Mouse (Mus musculus) ES-E14 (cell line): Measurements from ENCODE around the gene Zc3h12c. TPM values are rescaled to one million over a fixed set of nuclear protein-coding genes. Genes with fewer than 3 reads are reported as not detected.

ENCODE experiments used
- DNase-seq: peaks from one replicate; pipeline ENCODE4 v3.0.0-alpha.2; 2013; ENCODE audit warnings: low read depth, low spot score
- H3K27ac ChIP-seq: 2 replicates; pipeline ENCODE4 v1.5.1; 2012; ENCODE audit warnings: low read depth, mild to moderate bottlenecking, low read length, moderate library complexity, mixed read lengths; ENCODE audit not compliant: poor library complexity, insufficient read depth, severe bottlenecking
- H3K36me3 ChIP-seq: 2 replicates; pipeline ENCODE4 v1.6.1; 2012; ENCODE audit warnings: mild to moderate bottlenecking, low read length, moderate library complexity, mixed read lengths; ENCODE audit not compliant: control insufficient read depth, poor library complexity, insufficient read depth, severe bottlenecking
- H3K4me1 ChIP-seq, 2 experiments: fragments of 150-350 bp in 1 of 2; sonication (generic) in 1 of 2; 2 replicates each; pipeline ENCODE4 v1.6.1; 2012; ENCODE audit warnings: low read length in 2 of 2, mild to moderate bottlenecking in 1 of 2, mixed read lengths in 1 of 2; ENCODE audit not compliant: control insufficient read depth in 2 of 2, insufficient read depth in 2 of 2, poor library complexity in 1 of 2
- H3K4me3 ChIP-seq, 2 experiments: fragments of 150-350 bp in 1 of 2; sonication (generic) in 1 of 2; 2 replicates each; pipeline ENCODE4 v1.5.1; 2012; ENCODE audit warnings: low read length in 2 of 2, low read depth in 1 of 2, mild to moderate bottlenecking in 1 of 2, mixed read lengths in 1 of 2; ENCODE audit not compliant: insufficient read depth in 1 of 2, poor library complexity in 1 of 2, severe bottlenecking in 1 of 2
- H3K9ac ChIP-seq: 2 replicates; pipeline ENCODE4 v1.6.1; 2012; ENCODE audit warnings: low read depth, mild to moderate bottlenecking, low read length, mixed read lengths; ENCODE audit not compliant: poor library complexity, insufficient read depth, severe bottlenecking
- H3K9me3 ChIP-seq: fragments of 150-350 bp; sonication (generic); 2 replicates; pipeline ENCODE4 v1.6.1; 2012; ENCODE audit warnings: low read depth, mild to moderate bottlenecking, low read length; ENCODE audit not compliant: control insufficient read depth, insufficient read depth
- CHD2 ChIP-seq: IDR thresholded peaks from 2 replicates; pipeline ENCODE4 v1.6.1; 2014; ENCODE audit warnings: mild to moderate bottlenecking, low read depth, low read length, inconsistent platforms
- HCFC1 ChIP-seq: IDR thresholded peaks from 2 replicates; pipeline ENCODE4 v1.6.1; 2012; ENCODE audit warnings: low read length, inconsistent platforms, borderline replicate concordance; ENCODE audit not compliant: insufficient read depth
- MAFK ChIP-seq: IDR thresholded peaks from 2 replicates; pipeline ENCODE4 v1.6.1; 2014; ENCODE audit warnings: mild to moderate bottlenecking, low read depth, low read length, inconsistent platforms; ENCODE audit not compliant: insufficient read depth
- ZC3H11A ChIP-seq: IDR thresholded peaks from 2 replicates; pipeline ENCODE4 v1.6.1; 2012; ENCODE audit warnings: low read depth, mild to moderate bottlenecking, inconsistent platforms, low read length, borderline replicate concordance
- ZNF384 ChIP-seq: IDR thresholded peaks from 2 replicates; pipeline ENCODE4 v1.6.1; 2012; ENCODE audit warnings: low read depth, low read length, inconsistent platforms
- in situ Hi-C, 2 experiments: fragments of 600-800 bp; cut with MboI; formaldehyde crosslinking; loops; one replicate each; pipeline ENCODE4 v1.15.1; 2025; ENCODE audit warnings: low sequenced_read_pairs in 2 of 2, inconsistent platforms in 1 of 2; ENCODE audit not compliant: unreplicated experiment in 2 of 2
- total RNA-seq: library from RNA; depleted of rRNA; stranded (reverse); fragments of 300-350 nt; gene quantifications from 2 replicates; pipeline ENCODE4 v1.2.3, GENCODE M21; 2012

The Zc3h12c gene
- total RNA-seq, 1 experiment = 3.0 TPM

DNA sequence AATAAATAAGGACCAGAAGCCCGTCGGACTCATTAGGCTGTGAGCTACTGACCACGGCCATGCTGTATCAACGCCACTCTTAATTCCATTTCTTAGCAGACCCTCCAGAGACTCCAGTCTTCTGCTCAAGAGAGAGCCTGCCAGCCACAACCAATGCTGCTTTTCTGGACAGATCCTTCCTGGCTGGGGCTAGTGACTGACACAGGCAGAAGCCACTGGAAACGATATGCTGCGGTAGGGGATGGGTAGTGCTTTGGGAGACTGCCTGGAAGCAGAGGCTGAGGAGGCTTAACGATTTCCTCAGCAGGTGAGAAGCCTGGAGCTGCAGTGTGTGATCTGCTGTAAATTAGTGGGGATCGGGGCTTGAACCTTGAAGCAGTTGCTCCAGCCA lies 64.2 kb downstream of the Zc3h12c start:
- Histone ChIP-seq H3K9me3 (no peaks in the 10 kb centered on the region), H3K4me1 (no peaks in the 10 kb centered on the region), H3K27ac (no peak overlapping the region), H3K36me3 (no peaks in the 10 kb centered on the region), H3K9ac (no peak overlapping the region), H3K4me3 (no peak overlapping the region)
- TF ChIP-seq ZC3H11A (no peak), HCFC1 (no peak), MAFK (no peak), CHD2 (no peak), ZNF384 (no peak)
- in situ Hi-C loops = no loop called here
- DNase-seq = no peak

DNA sequence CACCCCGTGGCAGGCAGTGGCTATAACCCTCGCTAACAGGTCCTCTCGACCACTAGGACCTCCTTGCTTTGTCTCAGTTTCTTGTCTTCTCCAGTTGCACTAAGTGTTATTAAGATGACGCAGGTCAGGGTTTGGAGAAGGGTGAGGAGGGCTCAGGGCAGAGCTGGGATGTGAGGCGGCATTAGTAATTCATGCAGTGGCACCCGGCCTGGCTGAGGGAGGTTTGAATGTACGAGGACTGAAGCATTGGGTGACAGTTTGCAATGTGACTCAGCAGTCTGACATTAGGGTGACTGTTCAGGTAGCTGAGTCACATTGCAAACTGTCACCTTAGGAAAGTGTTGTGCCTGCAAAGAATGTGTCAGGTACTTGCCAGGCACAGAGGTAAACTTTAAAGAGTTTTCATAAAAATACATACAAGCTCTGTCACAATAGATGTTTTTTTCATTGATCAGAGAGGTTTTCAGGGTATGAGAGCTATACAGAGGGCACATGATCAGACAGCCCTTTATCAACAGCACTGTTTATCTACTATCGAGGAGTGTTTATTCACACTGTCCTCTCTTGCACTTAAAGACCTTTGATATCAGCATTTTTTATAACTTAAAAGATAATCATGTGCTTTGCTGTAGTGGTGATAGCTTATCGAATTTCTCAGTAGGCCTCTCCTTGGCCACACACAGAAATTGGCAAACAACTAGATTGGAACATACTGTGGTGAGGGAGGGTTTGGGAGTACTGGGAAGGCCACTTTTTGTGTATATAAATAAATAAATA lies 64.7 kb downstream of the Zc3h12c start:
- Histone ChIP-seq H3K27ac (no peak overlapping the region), H3K9ac (no peak overlapping the region), H3K4me1 (no peaks in the 10 kb centered on the region), H3K4me3 (no peak overlapping the region), H3K9me3 (no peaks in the 10 kb centered on the region), H3K36me3 (no peaks in the 10 kb centered on the region)
- no peak for TF ChIP-seq ZNF384
- TF ChIP-seq ZC3H11A = no peak
- no peak for TF ChIP-seq CHD2
- TF ChIP-seq MAFK = no peak
- TF ChIP-seq HCFC1 = no peak
- no peak for DNase-seq
- in situ Hi-C loops = no loop called here

DNA sequence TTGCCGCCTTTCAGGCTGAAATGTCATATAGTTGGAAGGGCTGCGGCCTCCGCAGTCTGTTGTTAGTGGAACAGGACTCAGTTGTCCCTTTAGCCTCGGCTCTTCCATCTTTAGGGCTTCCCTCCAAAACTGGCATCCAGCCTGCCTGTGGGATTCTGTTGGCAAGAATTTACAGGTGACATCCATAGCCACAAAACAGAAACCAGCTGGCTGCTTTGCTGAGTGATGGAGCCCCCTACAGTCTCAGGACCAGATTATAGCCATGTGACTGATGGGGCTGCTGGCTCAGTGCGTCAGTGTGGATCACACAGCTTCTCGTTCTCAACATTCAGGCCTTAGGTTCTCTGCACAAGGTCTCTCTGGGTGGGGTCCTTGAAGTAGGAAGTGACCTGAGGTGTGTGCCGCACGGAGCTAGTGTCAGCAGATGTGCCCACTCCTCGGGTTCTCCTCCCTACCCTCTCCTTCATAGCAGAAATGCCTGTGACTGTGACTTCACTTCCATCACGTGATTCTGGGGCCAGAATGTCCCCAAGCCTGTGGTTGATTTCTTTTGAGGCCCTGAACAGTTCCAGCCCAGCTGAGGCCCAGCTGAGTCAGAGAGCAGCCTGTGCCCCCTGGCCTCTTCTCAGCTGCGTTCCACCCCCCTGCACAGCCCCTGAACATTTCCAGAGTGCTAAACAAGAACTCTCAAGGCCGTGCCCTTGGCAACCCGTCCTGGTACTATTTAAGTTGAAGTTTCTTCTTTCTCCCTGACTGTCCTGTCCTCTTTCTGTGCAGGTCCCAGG lies 66.1 kb downstream of the Zc3h12c start:
- Histone ChIP-seq H3K27ac (no peak overlapping the region), H3K4me3 (no peak overlapping the region), H3K9ac (no peak overlapping the region), H3K36me3 (no peaks in the 10 kb centered on the region), H3K9me3 (no peaks in the 10 kb centered on the region), H3K4me1 (no peaks in the 10 kb centered on the region)
- no peak for TF ChIP-seq CHD2
- no peak for TF ChIP-seq MAFK
- no peak for TF ChIP-seq ZC3H11A
- no peak for TF ChIP-seq ZNF384
- TF ChIP-seq HCFC1 = no peak
- DNase-seq = no peak
- in situ Hi-C loops = no loop called here

DNA sequence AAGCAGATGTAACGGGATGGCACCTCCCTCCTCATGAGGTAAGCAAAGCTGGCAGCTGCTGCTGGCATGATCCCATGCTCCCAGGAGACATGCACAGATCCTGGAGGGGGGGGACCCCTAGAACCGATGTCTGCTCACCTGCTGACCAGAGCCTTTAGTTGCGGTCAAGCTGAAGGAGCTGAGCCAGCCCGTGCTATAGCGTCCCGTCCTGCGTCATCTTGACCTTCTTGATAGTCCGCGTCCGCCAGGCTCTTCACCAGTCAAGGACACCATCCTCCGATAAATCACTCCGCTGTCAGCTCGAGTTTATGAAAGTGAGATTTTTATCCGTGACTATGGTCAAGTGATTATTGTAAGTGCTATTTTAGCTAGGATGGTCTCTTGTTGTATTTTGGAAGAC lies 67.9 kb downstream of the Zc3h12c start:
- Histone ChIP-seq H3K9me3 (no peaks in the 10 kb centered on the region), H3K4me3 (no peak overlapping the region), H3K9ac (no peak overlapping the region), H3K4me1 (no peaks in the 10 kb centered on the region), H3K27ac (no peak overlapping the region), H3K36me3 (no peaks in the 10 kb centered on the region)
- DNase-seq = no peak
- in situ Hi-C loops = no loop called here
- TF ChIP-seq ZNF384 (no peak), ZC3H11A (no peak), CHD2 (no peak), MAFK (no peak), HCFC1 (no peak)
